Mouse (Mus musculus) liver, embryonic 12.5 days (tissue): ENCODE measurements around the gene Invs. TPM values are rescaled to one million over a fixed set of nuclear protein-coding genes. Genes with fewer than 3 reads are reported as not detected.
A peak's percentile ranks its signal among the peaks of the same experiment; 100 is the strongest.

ENCODE experiments used
- ATAC-seq: fragments of 200-750 bp; cut with Nextera tagmentation; 2 replicates; pipeline ENCODE4 v1.8.0; 2017; ENCODE audit warnings: moderate number of reproducible peaks, mild to moderate bottlenecking, moderate library complexity
- H3K27ac ChIP-seq: fragments of 300-500 bp; sonication (generic); 2 replicates; pipeline ENCODE4 v1.5.1; 2016; ENCODE audit warnings: mild to moderate bottlenecking
- H3K27me3 ChIP-seq: fragments of 300-500 bp; sonication (generic); replicated peaks from 2 replicates; pipeline ENCODE4 v1.6.1; 2016; ENCODE audit warnings: mild to moderate bottlenecking, moderate library complexity
- H3K36me3 ChIP-seq: fragments of 300-500 bp; sonication (generic); 2 replicates; pipeline ENCODE4 v1.6.1; 2016; ENCODE audit warnings: mild to moderate bottlenecking, moderate library complexity
- H3K4me1 ChIP-seq: fragments of 300-500 bp; sonication (generic); 2 replicates; pipeline ENCODE4 v1.6.1; 2016
- H3K4me2 ChIP-seq: fragments of 300-500 bp; sonication (generic); 2 replicates; pipeline ENCODE4 v1.6.1; 2016; ENCODE audit warnings: mild to moderate bottlenecking, moderate library complexity
- H3K4me3 ChIP-seq: fragments of 300-500 bp; sonication (generic); 2 replicates; pipeline ENCODE4 v1.5.1; 2016; ENCODE audit warnings: mild to moderate bottlenecking, moderate library complexity
- H3K9ac ChIP-seq: fragments of 300-500 bp; sonication (generic); 2 replicates; pipeline ENCODE4 v1.6.1; 2016; ENCODE audit warnings: mild to moderate bottlenecking, moderate library complexity
- H3K9me3 ChIP-seq: fragments of 300-500 bp; sonication (generic); replicated peaks from 2 replicates; pipeline ENCODE4 v1.6.1; 2016; ENCODE audit warnings: mild to moderate bottlenecking, moderate library complexity
- WGBS: fragments of 180-500 bp; shearing (Covaris S2); methylation state at CpG from one replicate; pipeline ENCODE4 v1.1.7; 2016; ENCODE audit not compliant: insufficient replicate concordance; 5-methylcytosine and 5-hydroxymethylcytosine counted together
- polyA plus RNA-seq: library from polyadenylated mRNA; unstranded; fragments of >200 nt; fragmentation: Nextera tagmentation; extraction: Ambion mirVana; gene quantifications from 2 replicates; pipeline ENCODE4 v1.2.1, GENCODE M21; 2016

The Invs gene
- polyA plus RNA-seq, 1 experiment from 2014 or later, result 3.7 TPM

DNA sequence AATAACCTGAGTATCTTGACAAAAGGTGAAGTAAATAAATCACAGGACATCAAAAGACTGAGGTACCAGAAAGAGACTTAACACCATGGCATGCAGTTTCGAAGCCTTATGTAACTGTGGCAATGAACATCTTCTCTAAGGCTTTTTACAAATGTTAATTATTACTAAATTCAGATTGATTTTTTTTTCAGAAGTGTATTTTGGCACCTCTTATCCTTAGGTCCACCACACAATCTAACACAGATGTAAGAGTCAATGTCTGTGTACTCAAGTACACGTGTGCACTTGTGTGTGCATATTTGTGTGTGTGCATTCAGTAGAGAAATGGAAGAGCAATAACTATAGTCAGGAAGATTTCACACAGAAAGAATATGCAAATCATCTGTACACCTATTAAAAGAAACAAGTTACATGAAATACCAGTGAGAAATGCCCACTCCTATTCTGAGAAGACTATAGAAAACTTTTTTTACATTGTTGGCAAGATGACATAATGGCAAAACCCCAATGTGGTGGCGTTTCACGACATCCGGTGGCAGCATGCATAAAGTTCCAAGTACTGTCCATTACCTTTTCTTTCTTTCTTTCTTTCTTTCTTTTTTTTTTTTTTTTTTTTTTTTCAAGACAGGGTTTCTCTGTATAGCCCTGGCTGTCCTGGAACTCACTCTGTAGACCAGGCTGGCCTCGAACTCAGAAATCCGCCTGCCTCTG lies 6.3 kb upstream of the Invs start:
- no peak for ATAC-seq
- WGBS, result 81% methylated on average over 7 of the region's 7 CpGs
- Histone ChIP-seq H3K27me3 (no peaks in the 10 kb centered on the region), H3K36me3 (no peaks in the 10 kb centered on the region), H3K4me3 (no peak overlapping the region), H3K4me2 (no peak overlapping the region), H3K27ac (no peak overlapping the region), H3K4me1 (peaks cover 13% of the 10 kb centered on the region), H3K9ac (no peak overlapping the region), H3K9me3 (no peaks in the 10 kb centered on the region)

DNA sequence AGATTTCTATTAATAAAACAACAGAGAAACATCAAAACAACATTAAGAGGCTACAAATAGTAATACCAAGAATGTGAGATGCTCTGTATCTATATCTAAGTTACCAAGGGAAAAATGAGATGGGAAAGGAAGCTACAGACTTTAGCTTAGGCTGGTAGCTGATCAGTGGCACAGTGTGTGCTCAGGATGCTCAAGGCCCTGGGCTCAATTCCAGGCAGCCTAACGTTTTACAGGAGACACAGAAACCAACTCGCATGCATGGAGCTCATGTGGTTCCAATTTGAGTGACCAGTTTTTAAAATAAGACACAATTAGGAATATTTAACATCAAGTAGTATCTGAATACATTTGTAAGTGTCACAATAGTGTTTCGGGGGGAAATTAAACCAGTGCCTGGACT lies 3.8 kb upstream of the Invs start:
- WGBS, result 79% methylated on average over 3 of the region's 3 CpGs
- peaks cover 28% of the 10 kb centered on the region for H3K4me1 ChIP-seq
- no peaks in the 10 kb centered on the region for H3K36me3 ChIP-seq
- no peaks in the 10 kb centered on the region for H3K27me3 ChIP-seq
- H3K4me2 ChIP-seq, result no peak overlapping the region
- no peak overlapping the region for H3K9ac ChIP-seq
- H3K9me3 ChIP-seq, result no peaks in the 10 kb centered on the region
- H3K27ac ChIP-seq, result no peak overlapping the region
- H3K4me3 ChIP-seq, result no peak overlapping the region
- ATAC-seq, result no peak

DNA sequence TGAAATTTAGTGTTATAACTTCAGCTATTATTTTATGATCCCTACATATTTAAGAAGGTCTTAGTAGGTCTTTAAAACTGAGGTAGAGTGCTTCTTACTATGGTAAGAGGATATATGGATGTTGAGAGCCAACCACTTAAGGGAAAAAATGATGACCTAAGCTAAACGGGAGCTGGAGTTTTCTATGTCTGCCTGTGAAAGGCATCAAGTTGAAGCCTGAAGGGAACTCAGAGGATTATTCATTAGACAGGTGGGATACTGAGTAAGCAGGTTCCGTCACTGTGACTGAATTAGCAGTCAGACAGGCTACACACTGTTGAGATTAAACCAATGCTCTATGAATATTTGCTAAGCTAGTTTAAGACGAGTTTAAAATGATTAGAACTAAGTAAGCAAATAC lies 2.5 kb upstream of the Invs start:
- Histone ChIP-seq H3K36me3 (no peaks in the 10 kb centered on the region), H3K9me3 (no peaks in the 10 kb centered on the region), H3K4me1 (peaks cover 27% of the 10 kb centered on the region), H3K4me3 (no peak overlapping the region), H3K27me3 (no peaks in the 10 kb centered on the region), H3K27ac (no peak overlapping the region), H3K9ac (no peak overlapping the region), H3K4me2 (no peak overlapping the region)
- WGBS, result 73% methylated on average over 3 of the region's 3 CpGs
- ATAC-seq, result no peak

DNA sequence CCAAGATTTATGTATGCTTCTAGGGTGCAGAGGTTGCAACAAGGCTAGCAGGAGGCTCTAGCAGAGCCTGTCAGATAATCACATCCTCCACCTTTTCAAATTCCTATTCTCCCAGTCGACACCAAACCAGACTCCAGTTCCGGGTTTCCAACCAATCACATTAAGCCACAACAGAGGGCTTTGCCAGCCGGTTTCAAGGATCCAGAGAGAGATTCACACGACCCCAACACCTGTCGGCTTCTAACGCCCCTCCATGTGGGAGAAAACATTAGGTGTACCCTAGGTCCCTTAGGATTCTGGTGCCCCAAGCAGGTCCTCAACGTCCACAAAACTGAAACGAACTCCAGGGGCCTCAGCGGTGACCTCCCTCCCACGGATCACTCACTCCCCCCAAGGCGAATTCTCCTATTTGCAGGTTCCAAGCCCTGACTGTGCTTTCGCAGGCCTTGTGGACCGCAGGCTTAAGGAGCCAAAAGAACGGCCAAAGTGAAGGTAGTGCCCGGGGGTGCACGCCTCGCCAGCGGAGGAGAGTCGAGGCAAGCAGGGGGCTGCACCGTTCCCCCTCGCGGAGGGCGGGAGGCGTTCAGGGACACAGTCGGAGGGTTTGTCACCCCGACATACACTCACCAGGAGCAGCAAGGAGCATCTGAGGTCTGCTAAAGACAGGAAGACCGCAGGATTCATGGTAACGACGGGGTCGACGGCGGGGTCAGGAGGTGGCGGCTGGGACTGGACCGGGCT lies 633 bp upstream of the Invs start:
- WGBS, result under 1% methylated on average over 34 of the region's 34 CpGs
- ATAC-seq, result peak; percentile 42
- peak overlapping the region; percentile 81 for H3K27ac ChIP-seq

DNA sequence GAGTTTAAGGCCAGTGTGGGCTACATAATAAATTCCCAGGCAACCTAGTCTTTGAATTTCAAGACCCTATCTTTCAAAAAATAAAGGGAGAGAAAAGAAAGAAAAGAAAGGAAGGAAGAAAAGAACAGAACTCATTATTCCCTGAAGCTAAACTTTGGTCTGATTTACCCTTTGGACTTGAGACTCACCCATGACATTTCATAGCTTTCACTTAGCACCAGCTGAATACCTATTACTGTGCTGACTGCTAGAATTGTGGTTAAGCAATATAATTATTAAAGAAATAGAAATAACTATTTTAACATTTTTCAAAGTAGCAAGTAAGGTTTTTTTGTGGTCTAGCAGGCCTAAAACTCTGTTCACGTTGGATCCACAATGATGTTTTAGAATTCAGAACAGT lies 1.6 kb downstream of the Invs start:
- Histone ChIP-seq H3K4me3 (no peak overlapping the region), H3K4me1 (peaks cover 22% of the 10 kb centered on the region), H3K36me3 (no peaks in the 10 kb centered on the region), H3K9ac (no peak overlapping the region), H3K27me3 (no peaks in the 10 kb centered on the region), H3K27ac (no peak overlapping the region), H3K4me2 (no peak overlapping the region), H3K9me3 (no peaks in the 10 kb centered on the region)
- ATAC-seq, result no peak
- 81% methylated on average over 1 of the region's 1 CpGs for WGBS

More for the DNA sequence above, 633 bp upstream of the Invs start:
- no peaks in the 10 kb centered on the region for H3K27me3 ChIP-seq
- peak overlapping the region; percentile 88 for H3K4me2 ChIP-seq
- H3K9me3 ChIP-seq, result no peaks in the 10 kb centered on the region
- H3K4me1 ChIP-seq, result peaks cover 22% of the 10 kb centered on the region
- peak overlapping the region; percentile 93 for H3K9ac ChIP-seq
- H3K36me3 ChIP-seq, result no peaks in the 10 kb centered on the region
- peak overlapping the region; percentile 89 for H3K4me3 ChIP-seq

DNA sequence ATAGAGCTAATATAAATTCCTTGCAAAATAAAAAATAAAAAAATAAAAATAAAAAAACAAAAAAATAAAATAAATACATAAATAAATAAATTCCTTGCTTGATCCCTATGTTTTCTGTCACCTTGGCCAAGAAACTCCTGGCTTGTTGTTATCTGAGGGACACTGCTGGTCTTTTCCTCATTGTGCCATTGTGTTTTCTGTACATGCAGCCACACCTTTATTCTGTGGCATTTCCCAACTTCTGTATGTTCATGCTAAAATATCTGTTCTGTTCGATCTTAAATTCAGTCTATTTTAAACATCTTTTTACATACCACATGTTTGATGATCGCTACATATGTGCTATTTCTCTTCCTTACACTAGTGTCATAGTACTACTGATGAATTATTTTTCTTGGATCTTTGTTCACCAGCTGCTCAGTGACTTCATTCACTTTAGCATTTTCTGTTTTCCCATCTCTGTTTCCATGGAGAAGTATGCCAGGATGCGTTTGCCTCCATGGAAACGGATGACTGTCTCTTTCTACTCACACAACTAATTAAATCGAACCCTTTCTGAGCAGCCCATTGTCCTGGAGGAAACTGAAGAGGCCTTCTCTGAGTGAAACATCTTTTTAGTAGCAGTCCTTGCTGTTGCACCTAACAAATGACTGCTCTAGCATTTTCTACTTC lies 7.7 kb downstream of the Invs start:
- no peak overlapping the region for H3K27ac ChIP-seq
- no peak overlapping the region for H3K4me3 ChIP-seq
- H3K27me3 ChIP-seq, result no peaks in the 10 kb centered on the region
- 77% methylated on average over 5 of the region's 5 CpGs for WGBS
- ATAC-seq, result no peak
- no peak overlapping the region for H3K4me2 ChIP-seq
- H3K9ac ChIP-seq, result no peak overlapping the region
- H3K4me1 ChIP-seq, result no peaks in the 10 kb centered on the region
- no peaks in the 10 kb centered on the region for H3K9me3 ChIP-seq
- peaks cover 8% of the 10 kb centered on the region for H3K36me3 ChIP-seq

DNA sequence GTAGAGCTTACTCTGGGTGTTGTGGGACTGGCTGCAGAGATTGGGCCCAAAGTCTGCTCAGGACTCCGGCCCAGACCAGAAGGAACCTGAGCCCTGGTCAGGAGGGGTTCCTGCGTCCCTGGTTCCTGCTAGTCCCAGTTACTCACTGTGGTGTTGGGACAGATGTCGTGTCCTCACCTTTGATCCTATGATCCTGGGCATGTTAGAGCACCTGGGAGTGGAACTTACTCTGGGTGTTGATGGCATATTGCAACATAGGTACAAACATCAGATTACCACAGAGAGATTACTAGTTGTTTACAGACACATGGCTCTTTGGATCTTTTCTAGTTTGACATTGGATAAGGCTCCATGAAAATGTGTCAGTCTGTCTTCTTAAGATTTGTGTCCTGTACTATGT lies 35.3 kb downstream of the Invs start:
- H3K27ac ChIP-seq, result no peak overlapping the region
- peak; percentile 55 for ATAC-seq

DNA sequence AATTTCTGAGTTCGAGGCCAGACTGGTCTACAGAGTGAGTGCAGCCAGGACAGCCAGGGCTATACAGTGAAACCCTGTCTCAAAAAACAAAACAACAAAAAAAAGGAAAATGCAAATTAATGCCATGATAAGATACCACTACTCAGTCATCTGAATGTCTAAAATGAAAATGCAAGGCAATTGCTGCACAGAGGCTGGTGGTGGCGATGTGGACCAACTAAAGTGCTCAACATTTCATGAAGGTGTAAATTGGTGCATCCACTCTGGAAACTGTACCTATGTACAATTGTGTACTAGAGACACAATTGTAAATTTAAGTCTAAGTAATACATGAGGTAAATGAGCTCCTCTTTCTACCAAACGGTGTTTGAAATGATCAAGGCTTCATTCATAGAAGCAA lies 36.5 kb downstream of the Invs start:
- Histone ChIP-seq H3K4me1 (no peaks in the 10 kb centered on the region), H3K4me3 (no peak overlapping the region), H3K27ac (no peak overlapping the region), H3K27me3 (no peaks in the 10 kb centered on the region), H3K9me3 (no peaks in the 10 kb centered on the region), H3K36me3 (no peaks in the 10 kb centered on the region), H3K4me2 (no peak overlapping the region), H3K9ac (no peak overlapping the region)
- ATAC-seq, result no peak
- 76% methylated on average over 3 of the region's 3 CpGs for WGBS

More for the DNA sequence above, 35.3 kb downstream of the Invs start:
- WGBS, result 76% methylated on average over 3 of the region's 3 CpGs
- Histone ChIP-seq H3K4me2 (no peak overlapping the region), H3K4me3 (no peak overlapping the region), H3K36me3 (0 out of 2 replicates have a peak, but pooled peaks cover 3% of the 10 kb centered on the region), H3K9me3 (no peaks in the 10 kb centered on the region), H3K9ac (no peak overlapping the region), H3K27me3 (no peaks in the 10 kb centered on the region), H3K4me1 (no peaks in the 10 kb centered on the region)

DNA sequence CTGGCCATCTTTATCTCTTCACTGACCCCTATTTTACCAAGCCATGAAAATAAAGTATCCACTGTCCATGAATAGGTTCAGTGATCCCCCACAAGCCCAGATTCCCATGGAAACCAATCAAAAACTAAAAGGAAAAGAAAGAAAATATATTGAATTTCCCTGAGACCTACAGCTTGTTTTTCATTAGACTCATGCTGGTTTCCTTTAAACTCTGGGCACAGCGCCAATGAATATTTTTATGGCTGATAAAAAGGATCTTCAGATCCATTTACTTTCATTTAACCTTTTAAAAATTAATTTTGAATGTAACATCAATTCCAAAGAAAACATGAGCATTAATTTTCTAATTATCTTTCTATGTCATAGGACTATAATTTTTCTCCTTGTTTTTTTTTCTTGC lies 41.7 kb downstream of the Invs start:
- no peaks in the 10 kb centered on the region for H3K4me1 ChIP-seq
- H3K27me3 ChIP-seq, result no peaks in the 10 kb centered on the region
- no peaks in the 10 kb centered on the region for H3K36me3 ChIP-seq
- WGBS, result 63% methylated on average over 1 of the region's 1 CpGs
- no peak overlapping the region for H3K4me3 ChIP-seq
- H3K27ac ChIP-seq, result no peak overlapping the region
- H3K9ac ChIP-seq, result no peak overlapping the region
- ATAC-seq, result no peak
- no peaks in the 10 kb centered on the region for H3K9me3 ChIP-seq
- no peak overlapping the region for H3K4me2 ChIP-seq

DNA sequence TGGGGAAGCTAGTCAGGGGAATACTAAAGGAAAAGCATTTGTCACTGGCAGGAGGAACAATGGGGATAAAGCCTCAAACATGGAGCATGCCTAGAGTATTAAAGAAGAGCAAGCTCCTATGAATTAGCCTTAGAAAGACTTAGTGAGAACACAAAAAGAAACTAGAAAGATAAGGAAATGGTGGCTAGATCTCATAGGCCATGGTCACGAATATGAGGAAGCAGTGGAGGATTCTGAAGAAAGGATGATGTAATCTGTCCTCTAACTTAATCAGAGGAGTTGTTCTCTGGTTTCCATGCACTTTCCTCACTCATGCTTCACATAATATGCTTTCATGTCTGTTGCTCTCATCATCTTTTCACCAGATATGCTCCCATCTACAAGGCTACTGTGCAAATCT lies 42.5 kb downstream of the Invs start:
- no peak for ATAC-seq

DNA sequence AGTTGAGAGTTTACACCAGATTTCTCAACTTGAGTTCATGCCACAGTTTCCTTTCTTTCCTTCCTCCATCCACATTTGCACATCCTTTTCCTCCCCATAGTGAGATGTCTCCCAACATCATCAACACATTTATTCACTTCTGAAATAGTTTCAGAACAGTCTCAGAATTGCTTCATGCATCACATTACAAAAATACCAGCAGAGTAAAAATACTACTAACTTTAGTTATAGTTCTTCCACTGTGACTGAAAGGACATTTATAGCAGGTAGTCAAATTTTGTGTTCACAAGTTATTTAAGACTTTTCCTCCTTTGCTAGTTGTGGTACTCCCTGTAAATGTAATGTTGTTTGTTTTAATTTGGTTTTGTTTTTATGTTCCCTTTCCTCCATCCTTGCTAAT lies 47.6 kb downstream of the Invs start:
- H3K4me3 ChIP-seq, result no peak overlapping the region
- H3K36me3 ChIP-seq, result no peaks in the 10 kb centered on the region
- no peaks in the 10 kb centered on the region for H3K27me3 ChIP-seq
- no peak for ATAC-seq
- no peaks in the 10 kb centered on the region for H3K4me1 ChIP-seq
- H3K27ac ChIP-seq, result no peak overlapping the region
- no peak overlapping the region for H3K4me2 ChIP-seq
- H3K9me3 ChIP-seq, result no peaks in the 10 kb centered on the region
- H3K9ac ChIP-seq, result no peak overlapping the region

More for the DNA sequence above, 42.5 kb downstream of the Invs start:
- H3K4me1 ChIP-seq, result no peaks in the 10 kb centered on the region
- no peak overlapping the region for H3K4me3 ChIP-seq
- no peak overlapping the region for H3K27ac ChIP-seq
- H3K9me3 ChIP-seq, result no peaks in the 10 kb centered on the region
- 16% methylated on average over 1 of the region's 1 CpGs for WGBS
- no peak overlapping the region for H3K9ac ChIP-seq
- no peaks in the 10 kb centered on the region for H3K36me3 ChIP-seq
- no peak overlapping the region for H3K4me2 ChIP-seq
- H3K27me3 ChIP-seq, result no peaks in the 10 kb centered on the region

DNA sequence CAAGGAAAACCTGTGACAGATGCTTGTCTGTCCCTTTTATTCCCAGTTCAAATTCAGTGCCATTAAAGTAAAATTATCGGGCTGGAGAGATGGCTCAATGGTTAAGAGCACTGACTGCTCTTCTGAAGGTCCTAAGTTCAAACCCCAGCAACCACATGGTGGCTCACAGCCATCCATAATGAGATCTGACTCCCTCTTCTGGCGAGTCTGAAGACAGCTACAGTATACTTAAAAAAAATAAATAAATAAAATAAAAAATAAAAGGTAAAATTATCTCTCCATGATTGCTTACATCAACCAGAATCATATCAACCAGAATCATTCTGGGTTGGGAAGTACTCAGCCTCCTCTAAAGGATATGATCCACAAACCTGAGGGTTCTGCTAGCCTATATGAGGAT lies 48.5 kb downstream of the Invs start:
- no peak overlapping the region for H3K27ac ChIP-seq
- no peak overlapping the region for H3K4me3 ChIP-seq
- H3K36me3 ChIP-seq, result no peaks in the 10 kb centered on the region
- WGBS, result 48% methylated on average over 2 of the region's 2 CpGs
- H3K4me1 ChIP-seq, result no peaks in the 10 kb centered on the region
- ATAC-seq, result no peak
- H3K9ac ChIP-seq, result no peak overlapping the region
- no peaks in the 10 kb centered on the region for H3K9me3 ChIP-seq
- no peaks in the 10 kb centered on the region for H3K27me3 ChIP-seq
- no peak overlapping the region for H3K4me2 ChIP-seq
